8 mouse cellular contexts compared by ENCODE assay signal in the genomic region with DNA sequence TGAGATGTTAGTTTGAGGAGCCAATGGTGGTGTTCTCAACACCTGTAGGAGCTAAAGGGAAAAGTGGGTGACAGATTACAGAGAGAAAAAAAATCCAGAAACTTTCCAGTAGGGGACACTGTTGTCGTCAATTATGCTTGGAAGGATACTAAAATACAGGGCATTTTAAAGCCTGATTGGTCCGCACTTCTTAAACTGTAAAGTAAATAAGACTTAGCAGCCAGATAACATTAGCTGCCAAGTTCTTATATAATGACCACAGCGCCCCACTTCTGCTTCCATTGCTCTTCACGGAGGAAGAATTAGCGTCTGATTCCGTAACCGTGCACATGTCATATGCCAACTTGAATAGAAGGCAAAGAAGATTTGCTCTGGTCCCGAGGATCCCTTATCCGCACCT. TPM values are rescaled to one million over a fixed set of nuclear protein-coding genes. Genes with fewer than 3 reads are reported as not detected.
DNase-seq lines count a peak whose midpoint lies in the region; ATAC-seq lines count a peak whose summit lies in the region.

No protein-coding gene starts in this region.

- no peaks in the 10 kb centered on the region for H3K36me3 ChIP-seq in forebrain, embryonic 15.5 days
- H3K36me3 ChIP-seq in stomach, embryonic 15.5 days: no peaks in the 10 kb centered on the region

- H3K27me3 ChIP-seq in forebrain, embryonic 15.5 days: peaks cover 33% of the 10 kb centered on the region
- no peaks in the 10 kb centered on the region for H3K27me3 ChIP-seq in stomach, embryonic 15.5 days (replicated peaks)

- peak; percentile 18 for DNase-seq in kidney, adult 11 months
- DNase-seq in kidney, postnatal 4 days: no peak
- peak; percentile 62 for DNase-seq in kidney, adult 9 months
- DNase-seq in lung, postnatal 25 days (ENCODE audit: low spot score): peak; percentile 71
- no peak for DNase-seq in urinary bladder, adult 18-20 months (ENCODE audit: low spot score in 2 of 2)
- no peak for DNase-seq in testis, postnatal 14 days (ENCODE audit: low spot score)

- peaks cover 22% of the 10 kb centered on the region for H3K4me1 ChIP-seq in forebrain, embryonic 15.5 days
- peaks cover 25% of the 10 kb centered on the region for H3K4me1 ChIP-seq in stomach, embryonic 15.5 days

- H3K4me3 ChIP-seq in forebrain, embryonic 15.5 days: peak overlapping the region; percentile 42
- peak overlapping the region; percentile 52 for H3K4me3 ChIP-seq in stomach, embryonic 15.5 days (replicated peaks)

- 18% methylated on average over 9 of the region's 9 CpGs for WGBS in forebrain, embryonic 15.5 days
- 8% methylated on average over 9 of the region's 9 CpGs for WGBS in stomach, embryonic 15.5 days

- no peaks in the 10 kb centered on the region for H3K9me3 ChIP-seq in forebrain, embryonic 15.5 days
- no peaks in the 10 kb centered on the region for H3K9me3 ChIP-seq in stomach, embryonic 15.5 days

- ATAC-seq in forebrain, embryonic 15.5 days (replicated peaks): no peak
- 0 out of 2 replicates have a peak, but pooled peaks have one; percentile 23 for ATAC-seq in stomach, embryonic 15.5 days (ENCODE audit: insufficient read depth, low FRiP score, low read depth)

- H3K9ac ChIP-seq in forebrain, embryonic 15.5 days (replicated peaks): no peak overlapping the region
- no peak overlapping the region for H3K9ac ChIP-seq in stomach, embryonic 15.5 days

- no peak overlapping the region for H3K27ac ChIP-seq in forebrain, embryonic 15.5 days (replicated peaks)
- peak overlapping the region; percentile 79; the same call in 1 of the 2 replicates for H3K27ac ChIP-seq in stomach, embryonic 15.5 days

- H3K4me2 ChIP-seq in forebrain, embryonic 15.5 days (replicated peaks): peak overlapping the region; percentile 66
- peak overlapping the region; percentile 91 for H3K4me2 ChIP-seq in stomach, embryonic 15.5 days

RNA-seq across cellular contexts. Expression of gene Gna14, which starts 0.7 kb away (rescaled TPM):
- polyA plus RNA-seq in forebrain, embryonic 15.5 days (2015; fragmentation: Nextera tagmentation; extraction: Ambion mirVana): 1.3 TPM in 2 replicates
- polyA plus RNA-seq in stomach, embryonic 15.5 days (2015; fragmentation: Nextera tagmentation; extraction: Ambion mirVana): 14.3 and 19.4 TPM in 2 replicates

Comparison
In these comparisons a context has a peak if more than half of its experiments do, and no peak if none do; other contexts are left out.
1. DNase-seq: peak in kidney, adult 11 months (single experiment), kidney, adult 9 months (single experiment) and lung, postnatal 25 days (single experiment); none in kidney, postnatal 4 days (0 of 2), urinary bladder, adult 18-20 months (0 of 2) and testis, postnatal 14 days (single experiment).